Mouse (Mus musculus) thymus, postnatal 0 days (tissue): Measurements from ENCODE around the gene Srf. TPM values are rescaled to one million over a fixed set of nuclear protein-coding genes. Genes with fewer than 3 reads are reported as not detected.

Experiments
- DNase-seq: peaks from one replicate; pipeline ENCODE4 v3.0.0-alpha.2; 2015; ENCODE audit warnings: low spot score
- polyA plus RNA-seq: library from polyadenylated mRNA; unstranded; fragments of >200 nt; fragmentation: Nextera tagmentation; extraction: Ambion mirVana; gene quantifications from 2 replicates; pipeline ENCODE4 v1.2.1, GENCODE M21; 2015

Gene Srf
- polyA plus RNA-seq, 1 experiment from 2014 or later = 7.5 TPM

- peak; percentile 63 for DNase-seq
These were observed 590 bp upstream of the Srf start for GRCm38 (mm10) chr17:46556584-46556945.

GRCm38 (mm10) chr17:46554977-46555672, 850 bp downstream of the Srf start:
- peak; percentile 46 for DNase-seq

- no peak for DNase-seq
These were observed 1.4 kb downstream of the Srf start for GRCm38 (mm10) chr17:46554646-46554976.

DNA sequence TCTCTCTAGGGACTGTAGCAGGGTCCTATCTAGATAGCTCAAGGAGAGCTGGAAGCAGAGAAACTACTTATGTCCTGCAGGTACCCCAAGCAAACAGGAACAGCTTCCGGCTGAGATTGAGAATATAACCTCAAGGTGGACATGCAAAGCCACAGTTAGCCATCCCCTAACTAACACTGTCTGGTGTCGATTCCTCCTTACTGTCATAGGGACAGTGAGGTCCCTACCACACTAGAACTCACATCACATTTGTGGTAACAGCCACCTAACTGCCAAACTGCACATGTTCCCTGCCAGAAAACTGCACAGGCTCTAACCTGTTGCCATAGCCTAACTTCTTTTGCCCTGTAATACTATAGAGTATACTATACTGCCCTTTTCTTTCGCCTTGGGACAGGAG, 2.0 kb downstream of the Srf start:
- DNase-seq = no peak

DNA sequence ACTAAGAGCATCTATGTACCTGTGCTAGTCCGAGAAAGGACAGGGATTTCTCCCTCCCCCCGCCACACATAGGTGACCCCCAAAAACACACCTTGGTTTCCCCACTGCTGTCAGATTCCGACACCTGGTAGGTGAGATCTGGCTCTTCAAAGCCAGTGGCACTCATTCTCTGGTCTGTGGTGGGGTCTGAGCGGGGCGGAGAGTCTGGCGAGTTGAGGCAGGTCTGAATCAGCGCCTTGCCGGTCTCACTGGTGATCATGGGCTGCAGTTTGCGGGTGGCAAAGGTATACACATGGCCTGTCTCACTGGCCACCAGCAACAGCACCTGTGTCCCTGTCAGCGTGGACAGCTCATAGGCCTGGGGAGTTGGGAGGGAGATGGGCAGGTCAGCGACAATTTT, 2.5 kb downstream of the Srf start:
- DNase-seq = no peak

- peak; percentile 49 for DNase-seq
These were observed 3.0 kb downstream of the Srf start for GRCm38 (mm10) chr17:46552841-46553423.

DNA sequence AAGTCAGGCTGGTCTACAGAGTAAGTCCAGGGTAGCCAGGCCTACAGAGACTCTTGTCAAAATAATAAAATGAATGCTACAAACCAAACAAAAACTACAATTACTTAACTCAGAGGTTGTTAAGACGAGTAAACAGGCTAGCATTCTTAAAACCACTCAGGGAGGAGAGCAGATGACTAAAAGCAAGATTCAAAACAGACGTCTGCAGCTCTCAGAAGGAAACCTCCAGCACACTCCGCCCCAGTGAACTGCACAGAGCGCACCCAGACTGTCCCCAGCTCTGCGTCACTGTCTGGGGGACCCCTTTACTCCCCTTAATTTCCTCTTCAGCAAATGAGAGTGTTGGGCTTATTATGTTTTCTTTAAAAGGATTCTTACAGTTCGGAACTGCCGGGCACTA, 3.8 kb downstream of the Srf start:
- DNase-seq = no peak

GRCm38 (mm10) chr17:46551369-46551768, 4.6 kb downstream of the Srf start:
- no peak for DNase-seq

DNA sequence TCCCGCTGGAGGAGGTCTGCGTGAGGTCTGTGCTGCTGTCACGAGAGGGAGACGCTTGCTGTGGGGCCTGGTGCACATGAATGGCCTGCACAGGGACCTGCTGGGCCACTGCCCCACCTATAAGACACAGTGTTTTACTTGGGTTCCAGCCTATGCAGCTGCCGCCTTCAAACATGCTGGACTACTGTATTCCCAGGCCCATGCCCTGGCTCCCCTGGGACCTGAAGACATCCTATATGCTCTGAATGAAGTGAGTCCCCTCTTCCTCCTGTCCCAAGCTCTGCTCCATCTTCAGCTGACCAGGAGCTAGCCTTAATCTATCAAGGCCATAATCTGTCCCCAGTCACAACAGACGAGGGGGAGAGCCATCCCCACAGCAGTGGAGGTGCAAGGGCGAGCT, 5.1 kb downstream of the Srf start:
- DNase-seq = no peak

DNA sequence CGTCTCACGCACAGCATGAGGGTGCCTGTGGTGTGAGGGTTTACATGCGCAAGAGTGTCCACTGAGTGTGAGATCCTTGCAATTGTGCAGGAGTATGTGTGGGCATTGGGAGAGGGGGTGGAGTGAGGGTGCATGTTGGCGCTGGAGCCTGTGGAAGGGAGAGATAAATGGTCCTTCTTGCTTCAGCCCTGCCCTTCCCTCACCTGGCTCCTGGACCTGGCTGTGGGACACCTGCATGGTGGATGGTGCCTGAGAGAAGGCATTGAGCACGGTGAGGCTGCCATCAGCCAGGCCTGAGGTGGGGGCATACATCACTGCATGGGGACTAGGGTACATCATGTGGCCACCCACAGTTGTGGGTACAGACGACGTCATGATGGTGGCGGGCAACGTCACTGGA, 6.3 kb downstream of the Srf start:
- no peak for DNase-seq

DNA sequence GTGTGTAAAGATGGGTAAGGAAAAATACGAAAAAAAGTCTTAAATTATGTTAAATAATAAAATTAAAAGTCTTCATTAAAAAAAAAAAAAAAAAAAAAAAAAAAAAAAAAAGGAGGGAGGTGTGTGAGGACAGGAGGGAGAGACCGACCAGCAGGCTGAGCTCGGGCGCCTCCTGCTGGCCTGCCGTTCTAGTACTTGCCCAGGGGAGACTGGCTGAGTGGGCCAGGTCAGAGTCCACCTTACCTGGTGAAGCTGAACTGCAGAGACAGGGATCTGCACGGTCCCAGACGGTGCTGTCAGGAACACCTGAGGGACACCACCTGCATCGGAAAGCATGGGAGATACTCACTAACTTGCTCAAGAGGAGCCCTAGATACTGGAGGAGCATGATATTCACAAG, 6.8 kb downstream of the Srf start:
- no peak for DNase-seq

DNA sequence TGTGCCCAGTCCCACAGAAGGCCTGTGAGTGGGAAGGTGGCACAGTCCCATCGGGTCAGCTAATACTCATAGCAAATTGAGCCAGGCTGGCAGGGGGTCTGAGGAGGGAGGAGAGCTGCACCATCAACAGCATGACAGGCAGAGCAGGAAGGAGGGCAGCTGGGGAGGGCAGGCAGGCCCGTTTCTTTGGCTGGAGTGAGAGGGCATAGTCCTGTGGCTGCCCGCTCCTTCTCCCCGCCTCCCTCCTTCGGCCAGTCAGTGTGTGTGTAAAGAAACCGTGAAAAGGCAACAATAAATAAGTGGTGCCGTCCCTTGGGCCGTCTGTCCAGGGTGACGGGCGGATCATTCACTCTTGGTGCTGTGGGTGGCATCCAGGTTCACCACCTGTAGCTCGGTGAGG, 7.2 kb downstream of the Srf start:
- DNase-seq = no peak

- no peak for DNase-seq
These were observed 8.1 kb downstream of the Srf start for GRCm38 (mm10) chr17:46547923-46548322.

GRCm38 (mm10) chr17:46546995-46547394, 9.0 kb downstream of the Srf start:
- no peak for DNase-seq

GRCm38 (mm10) chr17:46546591-46546990, 9.4 kb downstream of the Srf start:
- no peak for DNase-seq

- DNase-seq = peak; percentile 18
These were observed 10.0 kb downstream of the Srf start, which contains the start of gene Cul9 for GRCm38 (mm10) chr17:46545813-46546564. Gene Cul9, minus strand, starts transcription at chr17:46546388.

DNA sequence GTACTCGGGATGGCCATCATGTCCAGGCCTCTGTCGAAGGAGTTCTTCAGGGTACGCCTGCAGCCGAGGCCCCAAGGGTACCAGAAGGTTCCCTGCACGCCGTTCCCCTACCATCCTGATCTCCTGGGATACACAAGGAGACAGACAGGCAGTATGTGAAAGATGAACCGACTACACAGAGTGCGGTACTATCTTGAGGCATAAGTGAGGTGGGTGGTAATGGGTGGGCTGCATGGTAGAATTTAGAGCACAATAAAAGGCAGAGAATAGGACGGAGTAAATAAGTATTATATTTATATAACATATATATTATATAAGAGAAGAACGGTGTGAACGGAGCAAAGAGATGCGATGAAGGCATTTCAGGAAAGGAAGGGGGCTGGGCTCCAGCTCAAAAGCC, 12.3 kb downstream of the Srf start:
- DNase-seq = no peak

DNA sequence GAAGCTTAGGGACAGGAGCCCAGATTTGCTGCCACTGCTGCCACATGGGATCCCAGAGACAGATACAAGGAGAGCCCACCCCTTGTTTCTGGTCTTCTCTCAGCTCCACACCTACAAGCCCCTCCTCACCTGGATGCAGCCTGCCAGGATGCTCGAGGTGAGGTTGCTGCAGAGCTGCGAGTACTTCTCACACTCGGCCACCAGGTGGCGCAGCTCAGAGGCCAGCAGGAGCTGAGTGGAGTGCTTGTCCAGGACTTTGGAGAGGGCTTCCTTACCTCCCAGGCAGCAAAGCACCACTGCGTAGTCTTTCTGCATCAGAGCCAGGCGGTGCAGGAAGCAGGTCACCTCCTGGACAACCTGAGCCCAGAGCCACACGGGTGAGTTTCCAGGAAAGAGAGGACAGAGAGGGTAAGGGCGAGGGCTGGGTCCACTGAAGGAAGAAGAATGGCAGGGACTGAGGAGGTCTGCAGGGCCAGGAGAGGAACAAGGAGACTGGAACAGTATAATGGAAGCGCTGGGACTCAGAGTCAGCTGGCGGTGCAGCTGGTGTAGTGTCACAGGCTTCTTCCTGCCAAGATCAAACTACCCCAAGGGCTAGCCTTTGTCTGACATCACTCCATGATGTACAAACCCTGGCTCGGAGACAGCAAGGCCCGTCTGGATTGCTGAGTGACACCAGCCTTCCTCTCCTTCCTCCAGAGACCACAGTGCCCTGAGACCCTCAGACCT, 30.2 kb downstream of the Srf start:
- peak; percentile 74 for DNase-seq

GRCm38 (mm10) chr17:46525065-46525464, 30.9 kb downstream of the Srf start:
- DNase-seq = no peak

DNA sequence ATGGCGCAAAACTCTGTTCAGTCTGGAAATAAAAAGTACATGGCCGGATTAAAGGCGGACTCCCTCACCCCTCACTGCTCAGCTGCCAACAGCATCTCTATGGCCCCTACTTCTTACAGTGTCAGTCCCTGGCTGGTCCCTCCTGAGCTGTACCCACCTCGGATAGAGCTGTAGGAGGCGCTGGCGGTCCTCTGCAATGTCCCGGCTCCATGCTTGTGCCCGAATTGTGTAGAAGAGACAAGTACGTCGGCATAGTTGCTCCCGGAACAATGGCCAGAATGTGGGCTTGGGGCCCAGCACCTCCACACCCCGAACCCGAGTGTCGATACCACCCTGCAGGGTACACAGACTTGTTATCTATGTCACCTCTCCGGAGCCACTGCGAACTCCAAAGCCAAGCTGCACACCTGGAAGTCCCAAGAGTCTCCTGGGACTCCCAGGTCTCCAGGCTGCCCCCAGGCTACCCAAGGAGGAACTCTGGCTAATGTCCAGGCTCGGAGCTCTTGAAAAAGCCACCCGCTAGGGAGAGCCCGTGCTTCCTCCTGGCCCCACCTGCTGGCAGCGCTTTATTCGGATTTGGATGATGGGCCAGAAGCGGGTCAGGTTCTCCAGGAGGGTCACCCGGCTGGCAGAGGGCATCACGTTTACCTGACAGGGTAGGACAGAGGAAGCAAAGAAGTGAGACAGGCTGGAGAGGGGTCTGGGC, 33.9 kb downstream of the Srf start:
- DNase-seq = no peak

- no peak for DNase-seq
These were observed 34.8 kb downstream of the Srf start for GRCm38 (mm10) chr17:46521174-46521573.
